Mouse (Mus musculus) intestine, postnatal 0 days (tissue): ENCODE results near the gene Slc9a5. TPM values are rescaled to one million over a fixed set of nuclear protein-coding genes. Genes with fewer than 3 reads are reported as not detected.

Experiments used
- ATAC-seq: fragments of 200-750 bp; cut with Nextera tagmentation; 2 replicates; pipeline ENCODE4 v1.8.0; 2017; ENCODE audit warnings: mild to moderate bottlenecking, moderate TSS enrichment, moderate library complexity
- H3K27ac ChIP-seq: fragments of 300-500 bp; sonication (generic); 2 replicates; pipeline ENCODE4 v1.5.1; 2014; ENCODE audit warnings: mild to moderate bottlenecking, low read depth, low read length, moderate library complexity
- H3K27me3 ChIP-seq: fragments of 300-500 bp; sonication (generic); replicated peaks from 2 replicates; pipeline ENCODE4 v1.6.1; 2014; ENCODE audit warnings: low read length, mixed read lengths; ENCODE audit not compliant: control insufficient read depth, insufficient read depth
- H3K36me3 ChIP-seq: fragments of 300-500 bp; sonication (generic); 2 replicates; pipeline ENCODE4 v1.6.1; 2014; ENCODE audit warnings: mild to moderate bottlenecking, moderate library complexity; ENCODE audit not compliant: control insufficient read depth, insufficient read depth
- H3K4me1 ChIP-seq: fragments of 300-500 bp; sonication (generic); replicated peaks from 2 replicates; pipeline ENCODE4 v1.6.1; 2014; ENCODE audit warnings: antibody characterized with exemption, low read length, mixed read lengths; ENCODE audit not compliant: control insufficient read depth, insufficient read depth
- H3K4me2 ChIP-seq: fragments of 300-500 bp; sonication (generic); replicated peaks from 2 replicates; pipeline ENCODE4 v1.6.1; 2014; ENCODE audit warnings: low read depth, mild to moderate bottlenecking, moderate library complexity
- H3K4me3 ChIP-seq: fragments of 300-500 bp; sonication (generic); 2 replicates; pipeline ENCODE4 v1.5.1; 2014; ENCODE audit warnings: low read depth, low read length
- H3K9ac ChIP-seq: fragments of 300-500 bp; sonication (generic); 2 replicates; pipeline ENCODE4 v1.6.1; 2014; ENCODE audit warnings: mild to moderate bottlenecking, low read depth, low read length
- H3K9me3 ChIP-seq: fragments of 300-500 bp; sonication (generic); 2 replicates; pipeline ENCODE4 v1.6.1; 2016; ENCODE audit warnings: mixed run types; ENCODE audit not compliant: control insufficient read depth
- CTCF ChIP-seq: sonication (generic); IDR thresholded peaks from 2 replicates; pipeline ENCODE4 v1.5.1; 2016; ENCODE audit warnings: low read depth, mild to moderate bottlenecking, control low read depth, antibody characterized with exemption, moderate library complexity
- WGBS: fragments of 180-500 bp; shearing (Covaris S2); extraction: QIAGEN DNeasy Blood & Tissue Kit; methylation state at CpG from one replicate; pipeline ENCODE4 v1.1.7; 2014; 5-methylcytosine and 5-hydroxymethylcytosine counted together
- polyA plus RNA-seq: library from polyadenylated mRNA; unstranded; fragments of >200 nt; fragmentation: Nextera tagmentation; extraction: Ambion mirVana; gene quantifications from 2 replicates; pipeline ENCODE4 v1.2.1, GENCODE M21; 2015

Gene Slc9a5
- polyA plus RNA-seq, 1 experiment from 2014 or later = 0.40 TPM

- Histone ChIP-seq H3K27ac (no peak overlapping the region), H3K27me3 (peaks cover 14% of the 10 kb centered on the region; the same call in 1 of the 2 replicates), H3K9me3 (no peaks in the 10 kb centered on the region), H3K4me3 (peak overlapping the region; percentile 74), H3K4me1 (peaks cover 17% of the 10 kb centered on the region), H3K4me2 (peak overlapping the region; percentile 95), H3K36me3 (no peaks in the 10 kb centered on the region), H3K9ac (peak overlapping the region; percentile 42)
- under 1% methylated on average over 35 of the region's 48 CpGs for WGBS
- no peak for ATAC-seq
- TF ChIP-seq CTCF = no peak
Observed at GRCm38 (mm10) chr8:105349096-105349771, 591 bp downstream of the Slc9a5 start.

- no peak overlapping the region for H3K9ac ChIP-seq
- 56% methylated on average over 7 of the region's 7 CpGs for WGBS
- H3K4me2 ChIP-seq = peak overlapping the region; percentile 95; the same call in 1 of the 2 replicates
- no peaks in the 10 kb centered on the region for H3K36me3 ChIP-seq
- H3K4me1 ChIP-seq = peaks cover 15% of the 10 kb centered on the region
- TF ChIP-seq CTCF = no peak
- H3K4me3 ChIP-seq = 0 out of 2 replicates have a peak overlapping the region, but pooled peaks have one; percentile 74
- H3K9me3 ChIP-seq = no peaks in the 10 kb centered on the region
- peaks cover 14% of the 10 kb centered on the region; the same call in 1 of the 2 replicates for H3K27me3 ChIP-seq
- no peak overlapping the region for H3K27ac ChIP-seq
- ATAC-seq = no peak
Observed at GRCm38 (mm10) chr8:105350186-105350585, 1.5 kb downstream of the Slc9a5 start.

GRCm38 (mm10) chr8:105353583-105354135 is 5.0 kb downstream of the Slc9a5 start:
- H3K4me1 ChIP-seq = 0 out of 2 replicates have a peak, but pooled peaks cover 2% of the 10 kb centered on the region
- H3K9me3 ChIP-seq = no peaks in the 10 kb centered on the region
- TF ChIP-seq CTCF = no peak
- H3K9ac ChIP-seq = no peak overlapping the region
- no peak overlapping the region for H3K4me2 ChIP-seq
- no peak overlapping the region for H3K27ac ChIP-seq
- H3K27me3 ChIP-seq = peaks cover 14% of the 10 kb centered on the region; the same call in 1 of the 2 replicates
- no peak for ATAC-seq
- WGBS = 87% methylated on average over 8 of the region's 8 CpGs
- H3K36me3 ChIP-seq = no peaks in the 10 kb centered on the region
- no peak overlapping the region for H3K4me3 ChIP-seq

GRCm38 (mm10) chr8:105354549-105354948 is 5.9 kb downstream of the Slc9a5 start:
- WGBS = 61% methylated on average over 4 of the region's 4 CpGs
- peak; percentile 57 for ATAC-seq
- H3K27me3 ChIP-seq = peaks cover 14% of the 10 kb centered on the region; the same call in 1 of the 2 replicates

GRCm38 (mm10) chr8:105355179-105356024 is 6.8 kb downstream of the Slc9a5 start:
- no peak overlapping the region for H3K9ac ChIP-seq
- H3K4me2 ChIP-seq = no peak overlapping the region
- H3K36me3 ChIP-seq = no peaks in the 10 kb centered on the region
- H3K4me3 ChIP-seq = no peak overlapping the region
- 76% methylated on average over 26 of the region's 26 CpGs for WGBS
- peaks cover 6% of the 10 kb centered on the region; the same call in 1 of the 2 replicates for H3K27me3 ChIP-seq
- H3K9me3 ChIP-seq = no peaks in the 10 kb centered on the region
- ATAC-seq = no peak
- H3K27ac ChIP-seq = no peak overlapping the region
- no peak for TF ChIP-seq CTCF
- 0 out of 2 replicates have a peak, but pooled peaks cover 2% of the 10 kb centered on the region for H3K4me1 ChIP-seq

More at GRCm38 (mm10) chr8:105354549-105354948, 5.9 kb downstream of the Slc9a5 start:
- no peak overlapping the region for H3K4me3 ChIP-seq
- no peaks in the 10 kb centered on the region for H3K9me3 ChIP-seq
- H3K4me1 ChIP-seq = 0 out of 2 replicates have a peak, but pooled peaks cover 2% of the 10 kb centered on the region
- TF ChIP-seq CTCF = no peak
- no peak overlapping the region for H3K27ac ChIP-seq
- H3K9ac ChIP-seq = no peak overlapping the region
- no peaks in the 10 kb centered on the region for H3K36me3 ChIP-seq
- no peak overlapping the region for H3K4me2 ChIP-seq

- Histone ChIP-seq H3K4me1 (0 out of 2 replicates have a peak, but pooled peaks cover 2% of the 10 kb centered on the region), H3K36me3 (no peaks in the 10 kb centered on the region), H3K4me2 (no peak overlapping the region), H3K27ac (no peak overlapping the region), H3K9me3 (no peaks in the 10 kb centered on the region), H3K27me3 (no peaks in the 10 kb centered on the region), H3K9ac (no peak overlapping the region), H3K4me3 (no peak overlapping the region)
- no peak for TF ChIP-seq CTCF
- WGBS = 87% methylated on average over 14 of the region's 14 CpGs
- no peak for ATAC-seq
Observed at GRCm38 (mm10) chr8:105356681-105357080, 8.0 kb downstream of the Slc9a5 start.
